Mouse (Mus musculus) heart, postnatal 0 days (tissue): ENCODE results near the gene Stap2. TPM values are rescaled to one million over a fixed set of nuclear protein-coding genes. Genes with fewer than 3 reads are reported as not detected.

Experiments used
- ATAC-seq: fragments of 200-750 bp; cut with Nextera tagmentation; 2 replicates; pipeline ENCODE4 v1.8.0; 2017; ENCODE audit warnings: low read depth, moderate number of reproducible peaks, moderate library complexity; ENCODE audit not compliant: insufficient read depth
- DNase-seq: peaks from one replicate; pipeline ENCODE4 v3.0.0-alpha.2; 2016; ENCODE audit warnings: low spot score
- H3K27ac ChIP-seq: fragments of 300-500 bp; sonication (generic); 2 replicates; pipeline ENCODE4 v1.5.1; 2014; ENCODE audit warnings: low read depth, mild to moderate bottlenecking
- H3K27me3 ChIP-seq: fragments of 300-500 bp; sonication (generic); 2 replicates; pipeline ENCODE4 v1.6.1; 2014; ENCODE audit warnings: low read length, mixed read lengths; ENCODE audit not compliant: control insufficient read depth, insufficient read depth
- H3K36me3 ChIP-seq: fragments of 300-500 bp; sonication (generic); replicated peaks from 2 replicates; pipeline ENCODE4 v1.6.1; 2014; ENCODE audit warnings: low read length, mixed read lengths; ENCODE audit not compliant: control insufficient read depth, insufficient read depth
- H3K4me1 ChIP-seq: fragments of 300-500 bp; sonication (generic); 2 replicates; pipeline ENCODE4 v1.6.1; 2014; ENCODE audit warnings: antibody characterized with exemption; ENCODE audit not compliant: control insufficient read depth, insufficient read depth
- H3K4me2 ChIP-seq: fragments of 300-500 bp; sonication (generic); 2 replicates; pipeline ENCODE4 v1.6.1; 2014; ENCODE audit warnings: low read depth, mild to moderate bottlenecking, low read length, moderate library complexity
- H3K4me3 ChIP-seq: fragments of 300-500 bp; sonication (generic); 2 replicates; pipeline ENCODE4 v1.5.1; 2014; ENCODE audit warnings: low read depth, low read length
- H3K9ac ChIP-seq: fragments of 300-500 bp; sonication (generic); replicated peaks from 2 replicates; pipeline ENCODE4 v1.6.1; 2014; ENCODE audit warnings: low read depth, low read length, mixed read lengths
- H3K9me3 ChIP-seq: fragments of 300-500 bp; sonication (generic); replicated peaks from 2 replicates; pipeline ENCODE4 v1.6.1; 2016; ENCODE audit warnings: low read length; ENCODE audit not compliant: control insufficient read depth
- CTCF ChIP-seq: IDR thresholded peaks from 2 replicates; pipeline ENCODE4 v1.5.1; 2016; ENCODE audit warnings: antibody characterized with exemption, control low read depth, low read depth
- EP300 ChIP-seq: IDR thresholded peaks from 2 replicates; pipeline ENCODE4 v1.6.1; 2016; ENCODE audit warnings: antibody characterized with exemption, low read depth
- WGBS: fragments of 180-500 bp; shearing (Covaris S2); extraction: QIAGEN DNeasy Blood & Tissue Kit; methylation state at CpG from one replicate; pipeline ENCODE4 v1.1.7; 2014; 5-methylcytosine and 5-hydroxymethylcytosine counted together
- polyA plus RNA-seq: library from polyadenylated mRNA; unstranded; fragments of >200 nt; fragmentation: Nextera tagmentation; extraction: Ambion mirVana; gene quantifications from 2 replicates; pipeline ENCODE4 v1.2.1, GENCODE M21; 2015
- total RNA-seq: library from RNA; depleted of rRNA; stranded (reverse); fragments of >200 nt; gene quantifications from 2 replicates; pipeline ENCODE4 v1.2.3, GENCODE M21; 2014; ENCODE audit warnings: low replicate concordance

The Stap2 gene
- total and polyA plus RNA-seq, 2 experiments from 2014 or later = 16.0 to 23.7 TPM

- 33% methylated on average over 14 of the region's 14 CpGs for WGBS
- H3K27ac ChIP-seq = no peak overlapping the region
- no peak overlapping the region for H3K9ac ChIP-seq
Observed at GRCm38 (mm10) chr17:55969560-55969959, 35.8 kb downstream of the Stap2 start.

GRCm38 (mm10) chr17:55968210-55968609 lies 37.2 kb downstream of the Stap2 start:
- H3K4me1 ChIP-seq = peaks cover 11% of the 10 kb centered on the region; the same call in 1 of the 2 replicates
- no peak overlapping the region for H3K27ac ChIP-seq
- 33% methylated on average over 7 of the region's 7 CpGs for WGBS
- H3K4me2 ChIP-seq = no peak overlapping the region
- TF ChIP-seq EP300 (no peak), CTCF (no peak)
- H3K4me3 ChIP-seq = no peak overlapping the region
- DNase-seq (no peak), ATAC-seq (peak; percentile 24; the same call in 1 of the 2 replicates)
- peaks cover 42% of the 10 kb centered on the region for H3K36me3 ChIP-seq
- H3K9me3 ChIP-seq = no peaks in the 10 kb centered on the region
- peaks cover 15% of the 10 kb centered on the region for H3K27me3 ChIP-seq
- no peak overlapping the region; the same call in 1 of the 2 replicates for H3K9ac ChIP-seq

More at GRCm38 (mm10) chr17:55969560-55969959, 35.8 kb downstream of the Stap2 start:
- Histone ChIP-seq H3K9me3 (no peaks in the 10 kb centered on the region), H3K4me1 (peaks cover 11% of the 10 kb centered on the region; the same call in 1 of the 2 replicates), H3K27me3 (peaks cover 15% of the 10 kb centered on the region), H3K36me3 (peaks cover 32% of the 10 kb centered on the region), H3K4me2 (no peak overlapping the region), H3K4me3 (no peak overlapping the region)
- ATAC-seq (no peak), DNase-seq (no peak)
- TF ChIP-seq EP300 (no peak), CTCF (no peak)

GRCm38 (mm10) chr17:55967186-55967585 lies 38.2 kb downstream of the Stap2 start:
- DNase-seq = no peak
- H3K27me3 ChIP-seq = peaks cover 15% of the 10 kb centered on the region
- peaks cover 45% of the 10 kb centered on the region for H3K36me3 ChIP-seq
- H3K9me3 ChIP-seq = no peaks in the 10 kb centered on the region
- H3K4me1 ChIP-seq = peaks cover 11% of the 10 kb centered on the region; the same call in 1 of the 2 replicates
- H3K4me3 ChIP-seq = no peak overlapping the region
- no peak for ATAC-seq
- H3K4me2 ChIP-seq = no peak overlapping the region
- no peak overlapping the region for H3K9ac ChIP-seq
- no peak for TF ChIP-seq EP300
- TF ChIP-seq CTCF = no peak
- H3K27ac ChIP-seq = no peak overlapping the region
- WGBS = 94% methylated on average over 4 of the region's 4 CpGs

GRCm38 (mm10) chr17:55964996-55965395 lies 40.4 kb downstream of the Stap2 start:
- H3K27ac ChIP-seq = no peak overlapping the region
- peaks cover 61% of the 10 kb centered on the region for H3K36me3 ChIP-seq
- ATAC-seq (no peak), DNase-seq (no peak)
- H3K9ac ChIP-seq = no peak overlapping the region
- 86% methylated on average over 9 of the region's 9 CpGs for WGBS
- TF ChIP-seq EP300 (no peak), CTCF (no peak)
- no peaks in the 10 kb centered on the region for H3K9me3 ChIP-seq
- H3K27me3 ChIP-seq = no peaks in the 10 kb centered on the region
- H3K4me2 ChIP-seq = no peak overlapping the region
- H3K4me1 ChIP-seq = no peaks in the 10 kb centered on the region
- no peak overlapping the region for H3K4me3 ChIP-seq

- ATAC-seq = no peak
Observed at GRCm38 (mm10) chr17:55964496-55964895, 40.9 kb downstream of the Stap2 start.

GRCm38 (mm10) chr17:55963171-55963570 lies 42.2 kb downstream of the Stap2 start:
- no peak overlapping the region for H3K4me3 ChIP-seq
- no peaks in the 10 kb centered on the region for H3K27me3 ChIP-seq
- no peak overlapping the region for H3K9ac ChIP-seq
- no peak overlapping the region for H3K4me2 ChIP-seq
- no peak for ATAC-seq
- no peaks in the 10 kb centered on the region for H3K9me3 ChIP-seq
- TF ChIP-seq EP300 (no peak), CTCF (no peak)
- DNase-seq = no peak
- H3K4me1 ChIP-seq = peaks cover 4% of the 10 kb centered on the region; the same call in 1 of the 2 replicates
- WGBS = 67% methylated on average over 14 of the region's 14 CpGs
- H3K36me3 ChIP-seq = peaks cover 61% of the 10 kb centered on the region
- H3K27ac ChIP-seq = no peak overlapping the region

More at GRCm38 (mm10) chr17:55964496-55964895, 40.9 kb downstream of the Stap2 start:
- Histone ChIP-seq H3K9ac (no peak overlapping the region), H3K27me3 (no peaks in the 10 kb centered on the region), H3K4me1 (no peaks in the 10 kb centered on the region), H3K27ac (no peak overlapping the region), H3K36me3 (peaks cover 61% of the 10 kb centered on the region), H3K9me3 (no peaks in the 10 kb centered on the region), H3K4me3 (no peak overlapping the region), H3K4me2 (no peak overlapping the region)
- no peak for DNase-seq
- TF ChIP-seq CTCF = no peak
- no peak for TF ChIP-seq EP300
- 98% methylated on average over 10 of the region's 10 CpGs for WGBS
